Mouse (Mus musculus): ENCODE data around the gene Micu2.

DNA sequence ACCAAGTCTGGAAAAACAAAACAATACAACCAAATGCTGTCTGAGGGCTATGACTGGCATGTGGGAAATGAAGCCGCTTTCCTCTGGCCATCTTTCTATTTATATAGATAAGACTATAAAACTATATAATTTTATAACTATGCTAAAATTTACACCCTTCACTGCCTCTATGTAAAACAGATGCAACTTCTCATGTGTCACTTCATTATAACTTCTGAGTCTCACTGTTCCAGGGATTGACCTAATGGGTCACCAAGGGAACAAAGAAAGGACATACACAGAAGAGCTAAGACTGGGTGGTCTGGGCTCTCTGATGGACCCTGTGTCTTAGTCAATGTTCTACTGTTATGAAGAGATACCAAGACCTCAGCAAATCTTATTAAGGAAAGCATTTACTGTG is 106.1 kb downstream of the Micu2 start:
- no peak for TF ChIP-seq CTCF (IDR thresholded peaks at IDR 0.05)
- TF ChIP-seq POLR2A (IDR thresholded peaks at IDR 0.05; ENCODE audit: insufficient read depth, low read depth, low read length) = no peak
- no peak for TF ChIP-seq EP300 (IDR thresholded peaks at IDR 0.05; ENCODE audit: insufficient read depth, low read depth, low read length)
